In genomic region chr4:120817951-120818350, GRCm38 (mm10) we compare ENCODE assay signal across 25 mouse cellular contexts. TPM values are rescaled to one million over a fixed set of nuclear protein-coding genes. Genes with fewer than 3 reads are reported as not detected.
DNase-seq lines count a peak whose midpoint lies in the region; ATAC-seq and TF ChIP-seq lines count a peak whose summit lies in the region.
"Had no signal": no experiment of that assay in that cellular context is flagged by ENCODE, and none has a peak within 500 bp of the region (broad histone marks: within the 10 kb centered on the region; RNA-seq: fewer than 3 reads in every experiment).

No protein-coding gene starts in this region.

- no peak overlapping the region for H3K4me2 ChIP-seq in intestine, embryonic 15.5 days (replicated peaks)
- H3K4me2 ChIP-seq in intestine, postnatal 0 days (replicated peaks; ENCODE audit: low read depth), result no peak overlapping the region
- H3K4me2 ChIP-seq in lung, embryonic 14.5 days, result peak overlapping the region; percentile 69
- H3K4me2 ChIP-seq: embryonic facial prominence, embryonic 12.5 days; forebrain, embryonic 13.5 days; heart, embryonic 12.5 days; hindbrain, embryonic 13.5 days; limb, embryonic 13.5 days; midbrain, embryonic 13.5 days; neural tube, embryonic 13.5 days had no signal

- ATAC-seq in intestine, embryonic 15.5 days, result no peak
- no peak for ATAC-seq in intestine, postnatal 0 days
- ATAC-seq in lung, embryonic 14.5 days (ENCODE audit: insufficient read depth), result no peak
- ATAC-seq: activated CD4-positive, CD25-positive, alpha-beta regulatory T cell, adult 4 months; forebrain, embryonic 13.5 days; inflammation-experienced regulatory T-cells, adult 6 months; midbrain, embryonic 13.5 days had no signal

- peak overlapping the region; percentile 91 for H3K27ac ChIP-seq in heart, adult 2 months
- 0 out of 2 replicates have a peak overlapping the region, but pooled peaks have one; percentile 48 for H3K27ac ChIP-seq in intestine, embryonic 15.5 days
- no peak overlapping the region for H3K27ac ChIP-seq in intestine, postnatal 0 days (ENCODE audit: low read depth, low read length)
- H3K27ac ChIP-seq in lung, embryonic 14.5 days (ENCODE audit: low read depth), result peak overlapping the region; percentile 88
- H3K27ac ChIP-seq: forebrain, embryonic 13.5 days; hindbrain, embryonic 13.5 days; liver, embryonic 14.5 days; midbrain, embryonic 13.5 days had no signal

- H3K9me3 ChIP-seq in intestine, embryonic 15.5 days, result no peaks in the 10 kb centered on the region
- no peaks in the 10 kb centered on the region for H3K9me3 ChIP-seq in intestine, postnatal 0 days (ENCODE audit: control insufficient read depth)
- no peaks in the 10 kb centered on the region for H3K9me3 ChIP-seq in lung, embryonic 14.5 days (ENCODE audit: low read depth, low read length)
- H3K9me3 ChIP-seq: embryonic facial prominence, embryonic 12.5 days; forebrain, embryonic 13.5 days; G1E; heart, embryonic 12.5 days; hindbrain, embryonic 13.5 days; limb, embryonic 13.5 days; midbrain, embryonic 13.5 days; neural tube, embryonic 13.5 days had no signal

- no peak overlapping the region for H3K4me3 ChIP-seq in heart, adult 2 months
- H3K4me3 ChIP-seq in intestine, embryonic 15.5 days (replicated peaks), result no peak overlapping the region
- no peak overlapping the region for H3K4me3 ChIP-seq in intestine, postnatal 0 days (ENCODE audit: low read depth, low read length)
- no peak overlapping the region for H3K4me3 ChIP-seq in lung, embryonic 14.5 days (ENCODE audit: low read depth, low read length)
- H3K4me3 ChIP-seq: embryonic facial prominence, embryonic 12.5 days; erythroblast, embryonic 14.5 days; forebrain, embryonic 13.5 days; heart, embryonic 12.5 days; hindbrain, embryonic 13.5 days; limb, embryonic 13.5 days; midbrain, embryonic 13.5 days; neural tube, embryonic 13.5 days had no signal

- H3K36me3 ChIP-seq in heart, adult 2 months (ENCODE audit: control insufficient read depth, insufficient read depth, low read length), result peaks cover 23% of the 10 kb centered on the region
- no peaks in the 10 kb centered on the region for H3K36me3 ChIP-seq in intestine, embryonic 15.5 days
- H3K36me3 ChIP-seq in intestine, postnatal 0 days (ENCODE audit: control insufficient read depth, insufficient read depth), result no peaks in the 10 kb centered on the region
- H3K36me3 ChIP-seq in lung, embryonic 14.5 days (ENCODE audit: insufficient read depth), result no peaks in the 10 kb centered on the region
- H3K36me3 ChIP-seq: embryonic facial prominence, embryonic 12.5 days; heart, embryonic 12.5 days; hindbrain, embryonic 13.5 days; midbrain, embryonic 13.5 days; neural tube, embryonic 13.5 days had no signal

- TF ChIP-seq EP300 in heart, adult 2 months (IDR thresholded peaks at IDR 0.05; ENCODE audit: insufficient read depth, low read depth, low read length), result no peak

- H3K27me3 ChIP-seq in heart, adult 2 months (ENCODE audit: control insufficient read depth, insufficient read depth, low read length), result no peaks in the 10 kb centered on the region
- H3K27me3 ChIP-seq in intestine, embryonic 15.5 days (replicated peaks), result no peaks in the 10 kb centered on the region
- H3K27me3 ChIP-seq in intestine, postnatal 0 days (replicated peaks; ENCODE audit: control insufficient read depth, insufficient read depth, low read length), result no peaks in the 10 kb centered on the region
- H3K27me3 ChIP-seq in lung, embryonic 14.5 days (ENCODE audit: insufficient read depth, low read length), result no peaks in the 10 kb centered on the region
- H3K27me3 ChIP-seq: embryonic facial prominence, embryonic 12.5 days; forebrain, embryonic 13.5 days; heart, embryonic 12.5 days; hindbrain, embryonic 13.5 days; limb, embryonic 13.5 days; midbrain, embryonic 13.5 days; neural tube, embryonic 13.5 days had no signal

- 0 out of 2 replicates have a peak overlapping the region, but pooled peaks have one; percentile 42 for H3K9ac ChIP-seq in heart, adult 2 months (ENCODE audit: low read depth, low read length)
- H3K9ac ChIP-seq in intestine, embryonic 15.5 days, result no peak overlapping the region
- H3K9ac ChIP-seq in intestine, postnatal 0 days (ENCODE audit: low read depth, low read length), result no peak overlapping the region
- H3K9ac ChIP-seq in lung, embryonic 14.5 days, result no peak overlapping the region
- H3K9ac ChIP-seq: embryonic facial prominence, embryonic 12.5 days; forebrain, embryonic 13.5 days; heart, embryonic 12.5 days; hindbrain, embryonic 13.5 days; liver, embryonic 14.5 days; midbrain, embryonic 13.5 days had no signal

- WGBS in heart, adult 2 months, result 38% methylated on average over 2 of the region's 2 CpGs
- WGBS in intestine, embryonic 15.5 days, result 62% methylated on average over 2 of the region's 2 CpGs
- 73% methylated on average over 2 of the region's 2 CpGs for WGBS in intestine, postnatal 0 days
- 33% methylated on average over 2 of the region's 2 CpGs for WGBS in lung, embryonic 14.5 days

- intact Hi-C loops in heart, adult 2 months (cut with DNase I), result no loop called here
- intact Hi-C loops in heart, postnatal 10 days (cut with DNase I), result no loop called here

- DNase-seq in heart, adult 2 months, result no peak
- no peak for DNase-seq in heart, postnatal 10 days
- DNase-seq in lung, embryonic 14.5 days, result peak; percentile 38
- no peak for DNase-seq in lung, adult 18-20 months
- peak; percentile 50 for DNase-seq in lung, postnatal 25 days (ENCODE audit: low spot score)
- DNase-seq in right cerebral cortex, postnatal 36 days (ENCODE audit: low spot score in 2 of 2), result no peak
- DNase-seq: adrenal gland, postnatal 10 days; cerebellum, adult 9-11 months; gastrocnemius, postnatal 14 days; right cerebral cortex, adult 18-20 months; thymus, adult 2 months had no signal

- peaks cover 10% of the 10 kb centered on the region for H3K79me2 ChIP-seq in heart, adult 2 months (replicated peaks; ENCODE audit: control insufficient read depth, insufficient read depth, low read length)

- no peak for TF ChIP-seq POLR2A in heart, adult 2 months (IDR thresholded peaks at IDR 0.05; ENCODE audit: insufficient read depth, low read depth, low read length)

- no peak for TF ChIP-seq CTCF in heart, adult 2 months (IDR thresholded peaks at IDR 0.05)
- TF ChIP-seq CTCF in intestine, postnatal 0 days (IDR thresholded peaks at IDR 0.05; ENCODE audit: low read depth), result no peak
- TF ChIP-seq CTCF in lung, embryonic 14.5 days (IDR thresholded peaks at IDR 0.05; ENCODE audit: low read depth), result no peak

- peaks cover 16% of the 10 kb centered on the region for H3K4me1 ChIP-seq in heart, adult 2 months (ENCODE audit: control insufficient read depth, insufficient read depth, low read length)
- peaks cover 27% of the 10 kb centered on the region for H3K4me1 ChIP-seq in intestine, embryonic 15.5 days (replicated peaks)
- H3K4me1 ChIP-seq in intestine, postnatal 0 days (replicated peaks; ENCODE audit: control insufficient read depth, insufficient read depth, low read length), result peaks cover 8% of the 10 kb centered on the region; the same call in 1 of the 2 replicates
- peaks cover 28% of the 10 kb centered on the region for H3K4me1 ChIP-seq in lung, embryonic 14.5 days (ENCODE audit: insufficient read depth)

RNA-seq across cellular contexts. Expression of gene Nfyc, which starts 13.4 kb away (rescaled TPM):
- 10 to 100 TPM; 46.0 to 50.6 TPM for total RNA-seq in heart, adult 2 months (2021)
- 179 and 212 TPM in 2 replicates for polyA plus RNA-seq in heart, adult 2 months (2012; rRNA removed)
- total RNA-seq in heart, postnatal 10 days (2021), result 10 to 100 TPM; 75.4 to 78.0 TPM
- polyA plus RNA-seq in intestine, embryonic 15.5 days (2015; fragmentation: Nextera tagmentation; extraction: Ambion mirVana), result 77.8 and 86.2 TPM in 2 replicates
- polyA plus RNA-seq in intestine, postnatal 0 days (2015; fragmentation: Nextera tagmentation; extraction: Ambion mirVana), result 47.7 and 49.8 TPM in 2 replicates
- polyA plus RNA-seq in lung, embryonic 14.5 days (2014; fragmentation: Nextera tagmentation; extraction: Ambion mirVana), result 113 and 114 TPM in 2 replicates

RNA-seq across cellular contexts. Expression of gene Rims3, which starts 36.7 kb away (rescaled TPM):
- total RNA-seq in heart, adult 2 months (2021), result under 1 TPM; 0.05 TPM
- polyA plus RNA-seq in heart, adult 2 months (2012; rRNA removed), result 0.09 and 0.12 TPM in 2 replicates
- under 1 TPM; 0.10 to 0.17 TPM for total RNA-seq in heart, postnatal 10 days (2021)
- 1.3 and 1.4 TPM in 2 replicates for polyA plus RNA-seq in intestine, embryonic 15.5 days (2015; fragmentation: Nextera tagmentation; extraction: Ambion mirVana)
- 0.77 and 0.95 TPM in 2 replicates for polyA plus RNA-seq in intestine, postnatal 0 days (2015; fragmentation: Nextera tagmentation; extraction: Ambion mirVana)
- polyA plus RNA-seq in lung, embryonic 14.5 days (2014; fragmentation: Nextera tagmentation; extraction: Ambion mirVana), result 0.70 and 1.1 TPM in 2 replicates
- polyA plus RNA-seq: G1E had no signal

Comparison
In these comparisons a context has a peak if more than half of its experiments do, and no peak if none do; other contexts are left out.
1. DNase-seq: peak in lung, embryonic 14.5 days (single experiment) and lung, postnatal 25 days (single experiment); none in heart, adult 2 months (0 of 2), heart, postnatal 10 days (0 of 2), lung, adult 18-20 months (0 of 2) and right cerebral cortex, postnatal 36 days (0 of 2).